Mouse (Mus musculus) ovary, postnatal 10 days (tissue): Measurements from ENCODE around the gene C1qtnf7.

Experiments
- DNase-seq: peaks from one replicate; pipeline ENCODE4 v3.0.0; 2022; ENCODE audit warnings: low spot score

Gene C1qtnf7

GRCm38 (mm10) chr5:43621575-43622299 lies 106.4 kb downstream of the C1qtnf7 start:
- DNase-seq = no peak

GRCm38 (mm10) chr5:43625407-43625806 lies 110.1 kb downstream of the C1qtnf7 start:
- no peak for DNase-seq

DNA sequence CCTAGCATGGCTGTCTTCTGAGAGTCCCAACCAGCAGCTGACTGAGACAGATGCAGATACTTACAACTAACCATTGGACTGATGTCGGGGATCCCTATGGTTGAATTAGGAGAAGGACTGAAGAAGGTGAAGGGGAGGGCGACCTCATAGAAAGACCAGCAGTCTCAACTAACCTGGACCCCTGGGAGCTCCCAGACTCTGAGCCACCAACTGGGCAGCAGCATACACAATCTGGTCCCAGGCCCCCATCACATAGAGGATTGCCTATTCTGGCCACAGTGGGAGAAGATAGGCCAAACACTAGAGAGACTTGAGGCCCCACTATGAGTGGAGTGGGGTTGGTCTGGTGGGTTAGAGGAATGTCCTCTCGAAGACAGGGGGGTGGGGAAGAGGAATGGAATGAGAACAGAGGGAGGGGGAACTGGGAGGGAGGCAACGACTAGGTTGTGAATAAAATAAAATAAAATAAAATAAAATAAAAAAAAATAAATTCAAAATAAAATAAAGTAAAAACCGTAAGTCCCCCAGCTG lies 118.8 kb downstream of the C1qtnf7 start:
- no peak for DNase-seq

DNA sequence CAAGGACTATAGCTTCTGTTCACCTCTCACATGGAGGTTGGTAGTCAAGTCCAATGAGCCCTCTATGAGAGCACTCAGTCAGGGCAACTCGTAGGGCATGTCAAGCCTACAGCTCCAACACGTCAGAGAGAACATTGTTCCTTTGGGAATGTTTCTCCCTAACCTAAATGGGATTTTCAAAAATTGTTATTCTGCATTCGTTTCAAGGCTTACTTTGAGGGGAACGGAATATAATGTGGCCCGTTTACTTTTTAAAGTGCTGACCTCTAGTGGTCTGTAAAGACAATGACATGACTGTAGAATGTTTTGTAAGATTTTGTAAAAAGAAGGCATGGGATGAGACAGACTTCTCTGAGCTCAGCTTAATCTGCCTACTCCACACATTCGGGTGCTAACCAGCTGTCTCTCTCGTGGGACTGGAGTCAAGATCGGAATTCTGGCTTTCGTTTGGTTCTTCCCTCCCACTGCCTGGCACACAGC lies 119.3 kb downstream of the C1qtnf7 start:
- no peak for DNase-seq

DNA sequence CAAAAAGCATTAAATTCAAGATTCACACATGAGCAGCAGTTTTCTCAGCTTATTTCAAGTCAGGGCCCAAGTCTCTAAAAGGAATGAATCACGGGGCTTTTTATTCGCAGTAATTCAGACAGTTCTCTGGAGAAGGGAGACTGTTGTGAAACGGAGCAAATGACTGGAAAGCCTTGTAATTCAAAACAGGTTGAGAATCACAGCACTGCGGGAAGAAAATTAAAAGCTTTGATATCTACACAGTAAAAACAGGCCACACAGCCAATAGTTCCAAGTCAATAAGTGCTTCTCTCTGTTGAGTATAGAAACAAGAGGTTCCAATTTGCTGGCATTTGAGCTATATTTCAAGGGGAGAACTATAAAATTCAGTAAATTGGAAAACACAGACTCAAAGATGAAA lies 129.7 kb downstream of the C1qtnf7 start:
- no peak for DNase-seq

GRCm38 (mm10) chr5:43647098-43647774 lies 131.9 kb downstream of the C1qtnf7 start:
- no peak for DNase-seq

DNA sequence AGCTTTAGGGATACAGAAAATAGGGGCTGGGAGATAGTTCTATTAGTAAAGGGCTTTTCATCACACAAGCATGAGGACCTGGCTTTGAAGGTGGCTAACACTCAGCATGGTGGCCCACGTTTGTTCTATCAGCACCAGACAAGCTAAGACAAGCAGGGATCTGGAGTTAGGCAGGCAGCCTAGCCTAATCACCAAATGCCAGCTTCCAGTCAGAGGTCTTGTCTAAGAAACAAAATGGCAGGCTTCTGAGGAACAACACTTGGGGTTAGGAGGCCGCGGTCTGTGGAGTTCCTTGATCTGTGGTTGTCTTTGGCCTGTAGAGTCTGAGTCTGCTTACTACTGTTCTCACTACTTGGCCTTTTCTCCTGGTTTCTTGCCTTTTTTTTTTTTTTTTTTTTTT lies 146.2 kb downstream of the C1qtnf7 start:
- DNase-seq = no peak

- peak; percentile 27 for DNase-seq
These were observed 146.9 kb downstream of the C1qtnf7 start, which contains the start of gene Cc2d2a for GRCm38 (mm10) chr5:43661997-43662961. Gene Cc2d2a (plus strand): TSS chr5:43662346.

- DNase-seq = no peak
These were observed 148.2 kb downstream of the C1qtnf7 start for GRCm38 (mm10) chr5:43663531-43663930.

- DNase-seq = no peak
These were observed 149.8 kb downstream of the C1qtnf7 start for GRCm38 (mm10) chr5:43665144-43665543.
